In genomic region chr3:107943239-107943990, GRCm38 (mm10) we compare ENCODE assay signal across 9 mouse cellular contexts. TPM values are rescaled to one million over a fixed set of nuclear protein-coding genes. Genes with fewer than 3 reads are reported as not detected.
DNase-seq lines count a peak whose midpoint lies in the region; ATAC-seq and TF ChIP-seq lines count a peak whose summit lies in the region.
"Had no signal": no experiment of that assay in that cellular context is flagged by ENCODE, and none has a peak within 500 bp of the region (broad histone marks: within the 10 kb centered on the region; RNA-seq: fewer than 3 reads in every experiment).

TSS of gene Gstm6 (minus strand) at chr3:107943749.

- no peaks in the 10 kb centered on the region for H3K9me3 ChIP-seq in heart, embryonic 11.5 days (replicated peaks; ENCODE audit: control insufficient read depth, low read length)
- H3K9me3 ChIP-seq in embryonic facial prominence, embryonic 12.5 days = no peaks in the 10 kb centered on the region
- H3K9me3 ChIP-seq in intestine, postnatal 0 days (ENCODE audit: control insufficient read depth) = no peaks in the 10 kb centered on the region
- H3K9me3 ChIP-seq in limb, embryonic 15.5 days = no peaks in the 10 kb centered on the region
- no peaks in the 10 kb centered on the region for H3K9me3 ChIP-seq in midbrain, postnatal 0 days (ENCODE audit: low read length)

- ATAC-seq in heart, embryonic 11.5 days (replicated peaks; ENCODE audit: insufficient number of reproducible peaks, low FRiP score, low TSS enrichment) = no peak; the same call in 1 of the 2 replicates
- ATAC-seq in embryonic facial prominence, embryonic 12.5 days (ENCODE audit: insufficient number of reproducible peaks, insufficient read depth, low FRiP score, low TSS enrichment) = peak; percentile 26; the same call in 1 of the 2 replicates
- peak; percentile 86 for ATAC-seq in intestine, postnatal 0 days
- ATAC-seq in limb, embryonic 15.5 days (ENCODE audit: insufficient number of reproducible peaks, low FRiP score, low TSS enrichment, low read depth) = peak; percentile 16; the same call in 1 of the 2 replicates
- peak; percentile 88 for ATAC-seq in midbrain, postnatal 0 days (ENCODE audit: low FRiP score)
- no peak for ATAC-seq in erythroid progenitor cell, adult 5-6 weeks (replicated peaks; ENCODE audit: low FRiP score, poor library complexity, severe bottlenecking)

- no peaks in the 10 kb centered on the region for H3K27me3 ChIP-seq in heart, embryonic 11.5 days (ENCODE audit: control insufficient read depth, insufficient read depth, low read length)
- H3K27me3 ChIP-seq in embryonic facial prominence, embryonic 12.5 days = peaks cover 4% of the 10 kb centered on the region; the same call in 1 of the 2 replicates
- no peaks in the 10 kb centered on the region for H3K27me3 ChIP-seq in intestine, postnatal 0 days (replicated peaks; ENCODE audit: control insufficient read depth, insufficient read depth, low read length)
- no peaks in the 10 kb centered on the region for H3K27me3 ChIP-seq in limb, embryonic 15.5 days
- H3K27me3 ChIP-seq in midbrain, postnatal 0 days (ENCODE audit: insufficient read depth, low read length) = no peaks in the 10 kb centered on the region

- no peak for DNase-seq in heart, postnatal 25 days (ENCODE audit: low spot score)
- peak; percentile 84 for DNase-seq in midbrain, postnatal 0 days (ENCODE audit: low spot score)
- no peak for DNase-seq in left cerebral cortex, postnatal 36 days (ENCODE audit: low spot score in 2 of 2)

- H3K9ac ChIP-seq in heart, embryonic 11.5 days (ENCODE audit: low read depth, low read length) = no peak within 1 kb of the TSS
- peak within 1 kb of the TSS; percentile 16 for H3K9ac ChIP-seq in embryonic facial prominence, embryonic 12.5 days
- no peak within 1 kb of the TSS for H3K9ac ChIP-seq in intestine, postnatal 0 days (ENCODE audit: low read depth, low read length)
- H3K9ac ChIP-seq in limb, embryonic 15.5 days = no peak within 1 kb of the TSS
- 0 out of 2 replicates have a peak within 1 kb of the TSS, but pooled peaks have one; percentile 29 for H3K9ac ChIP-seq in midbrain, postnatal 0 days (replicated peaks; ENCODE audit: low read length, poor library complexity, severe bottlenecking)

- H3K4me1 ChIP-seq in heart, embryonic 11.5 days (ENCODE audit: control insufficient read depth, insufficient read depth, low read length) = peaks cover 8% of the 10 kb centered on the region
- no peaks in the 10 kb centered on the region for H3K4me1 ChIP-seq in embryonic facial prominence, embryonic 12.5 days
- H3K4me1 ChIP-seq in intestine, postnatal 0 days (replicated peaks; ENCODE audit: control insufficient read depth, insufficient read depth, low read length) = no peaks in the 10 kb centered on the region
- H3K4me1 ChIP-seq in limb, embryonic 15.5 days = peaks cover 9% of the 10 kb centered on the region; the same call in 1 of the 2 replicates
- H3K4me1 ChIP-seq in midbrain, postnatal 0 days (ENCODE audit: insufficient read depth, low read length) = peaks cover 9% of the 10 kb centered on the region; the same call in 1 of the 2 replicates

- peak within 1 kb of the TSS; percentile 56 for H3K4me2 ChIP-seq in heart, embryonic 11.5 days
- H3K4me2 ChIP-seq in embryonic facial prominence, embryonic 12.5 days (replicated peaks) = peak within 1 kb of the TSS; percentile 49
- peak within 1 kb of the TSS; percentile 61 for H3K4me2 ChIP-seq in intestine, postnatal 0 days (replicated peaks; ENCODE audit: low read depth)
- peak within 1 kb of the TSS; percentile 41 for H3K4me2 ChIP-seq in limb, embryonic 15.5 days
- peak within 1 kb of the TSS; percentile 47 for H3K4me2 ChIP-seq in midbrain, postnatal 0 days (ENCODE audit: low read depth, low read length, poor library complexity, severe bottlenecking)

- TF ChIP-seq CTCF in intestine, postnatal 0 days (IDR thresholded peaks at IDR 0.05; ENCODE audit: low read depth) = peak; percentile 86
- peak; percentile 87 for TF ChIP-seq CTCF in midbrain, postnatal 0 days (IDR thresholded peaks at IDR 0.05)

- H3K36me3 ChIP-seq in heart, embryonic 11.5 days (ENCODE audit: control insufficient read depth, insufficient read depth, low read length) = no peaks in the 10 kb centered on the region
- no peaks in the 10 kb centered on the region for H3K36me3 ChIP-seq in embryonic facial prominence, embryonic 12.5 days
- no peaks in the 10 kb centered on the region for H3K36me3 ChIP-seq in intestine, postnatal 0 days (ENCODE audit: control insufficient read depth, insufficient read depth)
- no peaks in the 10 kb centered on the region for H3K36me3 ChIP-seq in limb, embryonic 15.5 days
- no peaks in the 10 kb centered on the region for H3K36me3 ChIP-seq in midbrain, postnatal 0 days (ENCODE audit: insufficient read depth, low read length)

- H3K4me3 ChIP-seq in heart, embryonic 11.5 days (ENCODE audit: low read depth, low read length) = peak within 1 kb of the TSS; percentile 21
- peak within 1 kb of the TSS; percentile 28 for H3K4me3 ChIP-seq in embryonic facial prominence, embryonic 12.5 days
- H3K4me3 ChIP-seq in intestine, postnatal 0 days (ENCODE audit: low read depth, low read length) = peak within 1 kb of the TSS; percentile 26
- peak within 1 kb of the TSS; percentile 27 for H3K4me3 ChIP-seq in limb, embryonic 15.5 days
- H3K4me3 ChIP-seq in midbrain, postnatal 0 days (ENCODE audit: low read depth, low read length) = peak within 1 kb of the TSS; percentile 18; the same call in 1 of the 2 replicates
- H3K4me3 ChIP-seq: megakaryocyte, embryonic 14.5 days had no signal

- WGBS in heart, embryonic 11.5 days (ENCODE audit: insufficient replicate concordance) = 11% methylated on average over 20 of the region's 20 CpGs
- 13% methylated on average over 20 of the region's 20 CpGs for WGBS in embryonic facial prominence, embryonic 12.5 days
- WGBS in intestine, postnatal 0 days = 18% methylated on average over 20 of the region's 20 CpGs
- WGBS in limb, embryonic 15.5 days = 14% methylated on average over 20 of the region's 20 CpGs
- WGBS in midbrain, postnatal 0 days = 17% methylated on average over 20 of the region's 20 CpGs

- no peak within 1 kb of the TSS for H3K27ac ChIP-seq in heart, embryonic 11.5 days (ENCODE audit: low read depth, low read length)
- no peak within 1 kb of the TSS for H3K27ac ChIP-seq in embryonic facial prominence, embryonic 12.5 days
- H3K27ac ChIP-seq in intestine, postnatal 0 days (ENCODE audit: low read depth, low read length) = peak within 1 kb of the TSS; percentile 21; the same call in 1 of the 2 replicates
- H3K27ac ChIP-seq in limb, embryonic 15.5 days = no peak within 1 kb of the TSS
- peak within 1 kb of the TSS; percentile 38 for H3K27ac ChIP-seq in midbrain, postnatal 0 days (ENCODE audit: low read depth, low read length)

- intact Hi-C loops in heart, postnatal 25 days (cut with DNase I) = no loop called here
- intact Hi-C loops in left cerebral cortex, postnatal 36 days (cut with DNase I) = no loop called here

RNA-seq across cellular contexts. Expression of gene Gstm6, which starts in this region (rescaled TPM):
- 11.7 TPM in 2 replicates for polyA plus RNA-seq in heart, embryonic 11.5 days (2014; fragmentation: Nextera tagmentation; extraction: Ambion mirVana)
- total RNA-seq in heart, postnatal 25 days (2021) = 1 to 10 TPM; 1.6 to 3.2 TPM
- 10.9 and 12.7 TPM in 2 replicates for polyA plus RNA-seq in embryonic facial prominence, embryonic 12.5 days (2016; fragmentation: Nextera tagmentation; extraction: Ambion mirVana)
- 21.6 and 21.9 TPM in 2 replicates for polyA plus RNA-seq in intestine, postnatal 0 days (2015; fragmentation: Nextera tagmentation; extraction: Ambion mirVana)
- polyA plus RNA-seq in limb, embryonic 15.5 days (2015; fragmentation: Nextera tagmentation; extraction: Ambion mirVana) = 6.8 and 7.4 TPM in 2 replicates
- 16.7 and 25.5 TPM in 2 replicates for total RNA-seq in midbrain, postnatal 0 days (2014; rRNA removed)
- 27.2 and 31.6 TPM in 2 replicates for polyA plus RNA-seq in midbrain, postnatal 0 days (2015; fragmentation: Nextera tagmentation; extraction: Ambion mirVana)
- total RNA-seq in erythroid progenitor cell, adult 5-6 weeks (2015; ENCODE audit: low replicate concordance) = not detected in 2 replicates
- total RNA-seq in erythroid progenitor cell, adult 5-6 weeks (2017; ENCODE audit: low replicate concordance) = not detected in 2 replicates
- total RNA-seq in left cerebral cortex, postnatal 36 days (2021) = 1 to 10 TPM; 4.0 to 4.7 TPM

Comparison
In these comparisons a context has a peak if more than half of its experiments do, and no peak if none do; other contexts are left out.
1. ATAC-seq: peak in embryonic facial prominence, embryonic 12.5 days (single experiment), intestine, postnatal 0 days (single experiment), limb, embryonic 15.5 days (single experiment) and midbrain, postnatal 0 days (single experiment); none in heart, embryonic 11.5 days (single experiment) and erythroid progenitor cell, adult 5-6 weeks (single experiment).
2. H3K27ac ChIP-seq: peak in intestine, postnatal 0 days (single experiment) and midbrain, postnatal 0 days (single experiment); none in heart, embryonic 11.5 days (single experiment), embryonic facial prominence, embryonic 12.5 days (single experiment) and limb, embryonic 15.5 days (single experiment).
3. H3K9ac ChIP-seq: peak in embryonic facial prominence, embryonic 12.5 days (single experiment) and midbrain, postnatal 0 days (single experiment); none in heart, embryonic 11.5 days (single experiment), intestine, postnatal 0 days (single experiment) and limb, embryonic 15.5 days (single experiment).
4. Peak in every context shown above with its lines, with median percentiles within 50 percentile points of each other: H3K4me2 ChIP-seq and H3K4me3 ChIP-seq.